Mouse (Mus musculus): ENCODE results near the gene Epha2.

DNA sequence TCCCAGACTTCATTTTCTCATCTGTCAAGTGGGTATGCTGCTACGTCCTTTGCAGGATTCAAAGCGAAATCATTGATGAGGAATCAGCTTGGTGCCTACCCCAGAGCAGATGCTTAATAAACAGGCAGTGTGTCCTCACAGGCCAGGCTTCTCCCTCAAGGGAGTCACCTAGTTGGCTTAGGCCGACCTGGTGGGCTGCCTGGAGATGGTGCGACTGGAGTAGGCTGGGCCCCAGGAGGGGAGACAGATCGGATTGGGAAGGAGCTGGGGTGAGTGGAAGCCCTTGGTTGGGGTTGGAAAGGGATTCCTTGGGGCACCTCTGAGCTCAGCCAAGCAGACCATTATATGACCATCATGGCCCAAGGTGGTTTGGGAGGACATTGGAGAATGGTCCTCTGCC lies 71.4 kb downstream of the Epha2 start:
- TF ChIP-seq POLR2A (IDR thresholded peaks at IDR 0.05; ENCODE audit: extremely low read depth, insufficient read depth, low read length) (no peak), CTCF (IDR thresholded peaks at IDR 0.05; ENCODE audit: extremely low read depth, insufficient read depth, low read length) (no peak)

Data from cortical plate, adult 2 months (tissue).